Mouse (Mus musculus): Measurements from ENCODE around the gene Espl1. TPM values are rescaled to one million over a fixed set of nuclear protein-coding genes. Genes with fewer than 3 reads are reported as not detected.

The Espl1 gene
- 1 to 10 TPM in 1 of 2 experiments, under 1 TPM in 1; 0.51 to 1.4 TPM for total RNA-seq (2021)
- long read RNA-seq, experiment 1: 0 reads
- long read RNA-seq, experiment 2: 0 reads

DNA sequence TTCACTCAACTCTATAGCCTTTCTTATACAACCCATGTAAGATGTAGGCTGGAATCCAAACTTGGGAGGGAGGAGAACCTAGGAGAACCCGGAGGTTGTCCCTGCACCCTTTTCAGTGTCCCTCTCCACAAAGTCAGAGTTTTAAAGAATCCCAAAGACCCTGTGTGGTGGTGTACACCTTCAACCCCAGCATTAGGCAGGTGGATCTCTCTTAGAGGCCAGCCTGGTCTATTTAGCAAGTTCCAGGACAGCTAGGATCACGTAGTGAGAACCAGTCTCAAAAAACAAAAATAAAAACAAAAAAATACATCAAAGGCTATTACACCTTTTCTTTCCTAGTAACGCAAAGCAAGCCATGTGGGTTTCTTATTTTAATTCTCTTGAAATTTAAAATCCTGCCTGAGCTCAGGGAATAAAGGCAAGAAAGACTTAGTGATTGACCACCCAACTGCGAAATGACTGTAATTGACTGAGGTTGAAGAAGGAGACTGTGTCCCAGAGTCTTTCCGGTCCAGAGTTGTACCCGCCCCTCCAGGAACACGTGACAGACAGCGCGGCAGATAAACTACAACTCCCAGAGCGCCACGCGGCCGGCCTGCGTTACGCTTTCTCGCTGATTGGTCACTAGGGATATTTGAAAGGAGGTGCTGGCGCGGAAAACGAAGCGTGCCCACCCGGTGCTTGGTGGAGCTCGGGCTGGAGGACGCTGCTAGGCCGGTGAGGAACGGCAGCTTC, at the start of gene Espl1:
TSS of gene Espl1 (plus strand) at position 634 of the 735 bp plus-strand sequence.
- DNase-seq: peak; percentile 91

DNA sequence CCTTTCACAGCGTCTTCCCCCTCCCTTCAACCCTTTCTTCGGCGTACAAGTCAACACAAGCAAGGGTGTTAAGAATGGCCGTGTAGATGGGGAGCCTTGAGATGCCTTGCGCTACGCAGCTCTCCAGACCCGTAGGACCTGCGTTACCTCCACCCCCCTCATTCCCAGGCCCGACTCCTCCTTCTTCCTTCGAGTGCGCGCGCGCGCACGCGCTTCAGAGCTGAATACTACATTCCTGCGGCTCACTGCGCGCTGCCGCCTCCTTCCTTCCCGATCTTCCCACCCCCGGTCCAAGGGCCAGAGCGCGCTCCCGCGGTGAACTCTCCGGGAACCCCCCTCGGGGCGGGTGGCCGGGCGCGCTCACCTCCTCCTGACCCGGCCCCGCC, 49.2 kb upstream of the Espl1 start:
- DNase-seq: peak; percentile 98

DNA sequence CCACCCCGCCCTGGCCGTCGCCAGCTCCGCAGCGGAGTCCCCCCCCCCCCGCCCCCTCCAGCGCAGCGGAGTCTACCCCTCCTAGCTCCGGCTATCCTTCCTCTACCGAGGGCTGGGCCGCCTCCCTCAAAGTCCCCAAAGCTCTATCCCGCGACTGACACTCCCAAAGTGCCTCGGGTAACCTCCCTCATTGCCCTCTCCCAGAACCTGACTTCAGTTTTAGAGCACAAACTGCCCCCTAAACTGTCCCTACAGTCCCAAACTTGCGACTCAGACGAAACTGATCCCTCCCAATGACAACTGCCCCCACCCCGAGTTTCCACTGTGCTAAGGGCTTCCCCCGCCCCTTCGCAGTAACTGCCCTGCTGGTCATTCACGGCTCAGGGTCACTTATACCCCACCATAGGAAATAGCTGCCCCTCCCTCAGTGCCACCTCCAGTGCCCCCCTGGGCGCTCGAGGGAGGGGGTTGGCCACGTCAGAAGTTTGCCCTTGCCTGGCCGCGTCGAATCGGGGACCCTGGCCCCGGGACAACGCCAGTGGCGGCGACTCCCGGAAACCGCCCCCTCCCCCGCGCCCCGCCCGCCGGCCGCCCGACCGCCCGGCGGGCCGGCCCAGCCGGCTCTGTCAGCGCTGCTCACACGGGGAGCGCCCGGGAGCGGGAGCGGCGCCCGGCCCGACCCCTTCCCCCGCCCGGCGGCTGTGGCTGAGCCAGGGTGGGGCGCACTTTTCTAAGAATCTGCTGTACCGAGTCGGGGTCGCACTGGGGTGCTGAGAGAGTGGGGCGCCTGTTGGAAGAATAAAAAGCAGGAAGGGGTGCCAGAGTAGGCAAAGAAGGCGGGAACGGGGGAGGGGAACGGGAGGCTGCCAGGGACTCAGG, 48.6 kb upstream of the Espl1 start:
- DNase-seq: peak; percentile 83

GRCm38 (mm10) chr15:102248131-102248811, 47.8 kb upstream of the Espl1 start:
- DNase-seq: no peak

- DNase-seq: no peak
These were observed 47.3 kb upstream of the Espl1 start for GRCm38 (mm10) chr15:102248812-102249191.

- DNase-seq: no peak
These were observed 46.8 kb upstream of the Espl1 start for GRCm38 (mm10) chr15:102249251-102249691.

- DNase-seq: no peak
These were observed 46.1 kb upstream of the Espl1 start for GRCm38 (mm10) chr15:102249967-102250366.

GRCm38 (mm10) chr15:102250521-102250920, 45.5 kb upstream of the Espl1 start:
- no peak for DNase-seq

DNA sequence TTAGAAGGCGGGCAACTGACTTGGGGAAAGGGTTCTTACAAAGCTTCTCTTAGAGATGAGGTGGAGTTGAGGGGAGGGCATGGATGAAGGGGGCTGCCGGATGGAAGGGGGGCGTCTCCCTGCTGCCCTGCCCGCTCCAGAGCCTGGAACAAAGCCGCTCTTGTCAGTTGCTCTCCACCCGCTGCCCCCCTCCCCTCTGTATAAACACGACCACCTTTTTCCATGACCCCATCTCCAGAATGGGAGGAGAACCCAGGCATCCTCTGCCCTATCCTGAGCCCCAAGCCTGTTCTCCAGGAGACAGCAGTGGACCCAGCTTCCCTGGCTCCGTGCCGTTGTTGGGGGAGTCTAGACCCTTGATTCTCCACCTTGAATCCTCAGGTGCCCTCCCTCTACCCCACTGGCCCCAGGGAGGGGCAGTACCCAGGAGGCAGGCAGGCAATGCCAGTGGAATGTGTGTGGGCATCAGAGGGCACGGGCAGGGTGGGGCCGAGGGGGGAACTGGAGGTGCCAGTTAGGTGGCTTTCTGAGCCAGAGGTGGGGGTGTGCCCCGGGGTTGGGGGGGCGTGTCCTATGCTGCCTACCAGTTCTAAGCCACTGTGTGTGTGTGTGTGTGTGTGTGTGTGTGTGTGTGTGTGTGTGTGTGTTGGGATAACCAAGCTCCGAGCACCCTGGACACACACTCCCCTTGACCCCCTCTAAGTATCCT, 40.4 kb upstream of the Espl1 start:
- DNase-seq: no peak

DNA sequence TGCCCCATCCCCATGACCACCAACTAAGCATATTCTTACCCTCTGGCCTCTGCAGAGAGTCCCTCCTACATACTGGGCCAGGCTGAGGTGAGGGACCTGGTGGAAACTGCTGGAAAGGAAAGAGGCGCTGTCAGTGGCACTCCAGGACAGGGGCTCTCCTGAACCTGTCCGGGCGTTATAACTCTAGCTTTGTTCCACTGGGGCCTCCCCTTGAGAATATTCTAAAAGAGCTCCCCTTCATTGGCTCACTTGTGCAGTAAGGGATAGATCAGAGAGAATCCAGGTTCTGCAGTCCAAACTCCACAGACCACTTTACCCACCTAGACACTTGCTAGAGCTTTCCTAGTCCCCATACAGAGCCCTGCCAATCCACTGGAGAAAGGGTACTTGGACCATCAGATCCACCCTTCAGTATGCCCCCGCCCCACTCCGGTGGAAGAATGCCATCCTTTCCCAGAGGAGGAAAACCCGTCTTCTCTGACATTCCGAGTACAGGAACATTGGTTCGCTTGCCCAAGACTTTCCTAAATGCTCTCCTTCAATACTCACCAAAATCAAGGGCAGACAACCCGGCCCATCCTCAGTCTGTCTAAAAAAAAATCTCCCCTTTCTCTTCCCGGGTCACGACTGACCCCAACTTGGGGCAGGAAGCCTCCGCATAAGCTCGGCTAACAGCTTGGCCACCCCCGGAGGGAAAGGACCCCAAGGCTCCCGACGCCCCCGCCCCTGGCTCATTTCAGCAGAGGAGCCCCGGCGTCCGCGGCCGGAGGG, 39.5 kb upstream of the Espl1 start:
- DNase-seq: no peak

- DNase-seq: peak; percentile 68
These were observed 38.6 kb upstream of the Espl1 start, which contains the start of gene Rarg for GRCm38 (mm10) chr15:102257202-102258075. TSS of gene Rarg (minus strand) at chr15:102257517.

GRCm38 (mm10) chr15:102258076-102258470, 38.0 kb upstream of the Espl1 start:
- DNase-seq: peak; percentile 71

GRCm38 (mm10) chr15:102258581-102259253, 37.3 kb upstream of the Espl1 start:
- DNase-seq: no peak

- no peak for DNase-seq
These were observed 33.5 kb upstream of the Espl1 start for GRCm38 (mm10) chr15:102262582-102262981.

DNA sequence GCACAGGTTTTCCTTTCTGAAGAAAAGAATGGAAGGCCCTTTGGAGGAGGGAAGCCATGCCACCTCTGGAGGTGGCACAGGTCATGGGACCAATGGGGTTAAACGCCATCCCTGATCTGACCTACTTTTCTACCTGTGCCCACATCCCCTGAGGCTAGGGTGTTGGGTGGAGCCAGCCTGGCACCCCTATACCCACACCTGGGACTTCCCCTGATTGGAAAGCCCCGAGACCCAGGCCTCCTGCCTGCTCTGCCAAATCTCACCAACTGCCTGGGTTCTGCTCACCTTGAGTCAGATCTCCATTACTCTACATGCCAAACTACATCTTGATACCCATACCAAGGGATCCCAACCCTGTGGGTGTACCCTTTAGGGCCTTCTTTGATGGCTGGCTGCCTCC, 33.0 kb upstream of the Espl1 start:
- DNase-seq: no peak

GRCm38 (mm10) chr15:102265548-102265947, 30.5 kb upstream of the Espl1 start:
- no peak for DNase-seq

DNA sequence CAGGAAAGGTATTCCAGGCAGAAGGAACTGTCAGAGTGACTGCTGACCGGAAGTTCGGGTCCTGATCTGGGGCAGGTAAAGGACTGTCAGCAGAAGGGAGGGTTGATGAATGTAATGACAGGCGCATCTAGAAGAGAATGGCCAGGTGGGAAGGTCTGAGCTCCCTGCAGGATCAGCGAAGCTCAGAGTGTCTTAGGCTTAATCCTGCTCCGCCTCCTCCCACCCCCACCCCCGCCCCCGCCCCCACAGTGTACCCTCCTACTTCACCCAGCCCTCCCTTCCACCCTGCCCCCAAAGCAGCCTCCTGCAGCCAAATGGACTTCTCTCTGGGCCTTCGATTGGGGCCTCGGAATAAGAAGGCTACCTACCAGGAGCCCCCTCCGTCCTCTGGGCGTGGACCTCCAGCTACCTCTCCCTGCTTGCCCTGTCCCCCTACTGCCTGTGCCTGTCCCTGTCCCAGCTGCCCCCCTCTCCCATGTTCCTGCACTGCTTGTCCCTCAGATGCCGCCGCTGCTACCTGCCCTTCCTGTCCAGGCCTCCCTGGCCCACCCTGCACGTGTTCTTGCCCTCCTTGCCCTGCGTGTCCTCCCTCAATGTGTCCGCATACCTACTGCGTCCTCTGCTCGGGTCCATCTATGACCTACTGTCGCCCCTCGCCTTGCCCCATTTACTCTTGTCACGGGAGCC, 25.6 kb upstream of the Espl1 start, which contains the start of gene Gm9918:
TSS of gene Gm9918 (plus strand) at position 290 of the 687 bp plus-strand sequence.
- no peak for DNase-seq

DNA sequence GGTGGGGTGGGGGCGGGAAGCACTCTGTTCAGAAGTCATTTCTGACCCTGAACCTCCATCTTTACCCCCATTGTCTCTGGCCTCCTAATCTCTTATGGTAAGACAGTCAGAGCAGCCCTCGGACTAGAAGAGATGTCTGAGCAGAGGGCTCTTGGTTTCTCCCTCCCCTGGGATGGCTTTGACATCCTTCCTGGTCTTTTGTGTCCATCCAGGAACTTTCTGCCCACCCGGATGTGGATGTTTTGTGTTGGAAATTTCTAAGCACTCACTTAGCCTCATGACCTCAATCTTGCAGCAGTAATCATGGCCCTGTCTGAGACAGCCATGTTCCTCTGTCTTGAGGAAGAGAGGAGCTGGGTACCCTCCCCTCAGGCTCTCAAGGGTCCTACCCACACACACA, 24.6 kb upstream of the Espl1 start:
- DNase-seq: no peak
